Mouse (Mus musculus) lung, postnatal 0 days (tissue): ENCODE results near the gene Gm42715. TPM values are rescaled to one million over a fixed set of nuclear protein-coding genes. Genes with fewer than 3 reads are reported as not detected.
A peak's percentile ranks its signal among the peaks of the same experiment; 100 is the strongest.

Experiments
- ATAC-seq: fragments of 200-750 bp; cut with Nextera tagmentation; 2 replicates; pipeline ENCODE4 v1.8.0; 2017; ENCODE audit warnings: moderate library complexity
- DNase-seq: peaks from one replicate; pipeline ENCODE4 v3.0.0-alpha.2; 2016; ENCODE audit warnings: low spot score
- H3K27ac ChIP-seq: fragments of 300-500 bp; sonication (generic); 2 replicates; pipeline ENCODE4 v1.5.1; 2014; ENCODE audit warnings: antibody characterized with exemption, mild to moderate bottlenecking, low read length, mixed read lengths
- H3K27me3 ChIP-seq: fragments of 300-500 bp; sonication (generic); replicated peaks from 2 replicates; pipeline ENCODE4 v1.6.1; 2014; ENCODE audit warnings: low read length, mixed read lengths; ENCODE audit not compliant: insufficient read depth
- H3K36me3 ChIP-seq: fragments of 300-500 bp; sonication (generic); 2 replicates; pipeline ENCODE4 v1.6.1; 2014; ENCODE audit warnings: low read length, mixed read lengths; ENCODE audit not compliant: insufficient read depth
- H3K4me1 ChIP-seq: fragments of 300-500 bp; sonication (generic); 2 replicates; pipeline ENCODE4 v1.6.1; 2014; ENCODE audit warnings: antibody characterized with exemption, low read depth, low read length, mixed read lengths; ENCODE audit not compliant: insufficient read depth
- H3K4me2 ChIP-seq: fragments of 300-500 bp; sonication (generic); replicated peaks from 2 replicates; pipeline ENCODE4 v1.6.1; 2014; ENCODE audit warnings: low read depth, mild to moderate bottlenecking, low read length, moderate library complexity, mixed read lengths
- H3K4me3 ChIP-seq: fragments of 300-500 bp; sonication (generic); 2 replicates; pipeline ENCODE4 v1.5.1; 2014; ENCODE audit warnings: low read depth, low read length
- H3K9ac ChIP-seq: fragments of 300-500 bp; sonication (generic); replicated peaks from 2 replicates; pipeline ENCODE4 v1.6.1; 2014; ENCODE audit warnings: low read depth, mild to moderate bottlenecking
- H3K9me3 ChIP-seq: fragments of 300-500 bp; sonication (generic); 2 replicates; pipeline ENCODE4 v1.6.1; 2016; ENCODE audit warnings: low read length, mixed read lengths
- CTCF ChIP-seq: IDR thresholded peaks from 2 replicates; pipeline ENCODE4 v1.5.1; 2016; ENCODE audit warnings: antibody characterized with exemption, mild to moderate bottlenecking
- EP300 ChIP-seq: IDR thresholded peaks from 2 replicates; pipeline ENCODE4 v1.6.1; 2016; ENCODE audit warnings: antibody characterized with exemption, mild to moderate bottlenecking, control low read depth
- WGBS: fragments of 180-500 bp; shearing (Covaris S2); extraction: QIAGEN DNeasy Blood & Tissue Kit; methylation state at CpG from one replicate; pipeline ENCODE4 v1.1.7; 2014; 5-methylcytosine and 5-hydroxymethylcytosine counted together
- polyA plus RNA-seq: library from polyadenylated mRNA; unstranded; fragments of >200 nt; fragmentation: Nextera tagmentation; extraction: Ambion mirVana; gene quantifications from 2 replicates; pipeline ENCODE4 v1.2.1, GENCODE M21; 2015

Gene Gm42715
- polyA plus RNA-seq, 1 experiment from 2014 or later, result 9.3 TPM

- 51% methylated on average over 5 of the region's 5 CpGs for WGBS
- DNase-seq (no peak), ATAC-seq (no peak)
- TF ChIP-seq CTCF, result no peak
- TF ChIP-seq EP300, result no peak
- Histone ChIP-seq H3K4me2 (peak overlapping the region; percentile 79), H3K4me3 (no peak overlapping the region), H3K9ac (no peak overlapping the region), H3K4me1 (peaks cover 14% of the 10 kb centered on the region; the same call in 1 of the 2 replicates), H3K27ac (peak overlapping the region; percentile 54; the same call in 1 of the 2 replicates), H3K9me3 (no peaks in the 10 kb centered on the region), H3K36me3 (peaks cover 28% of the 10 kb centered on the region), H3K27me3 (no peaks in the 10 kb centered on the region)
Measured at GRCm38 (mm10) chr7:127587196-127587595, 67.8 kb downstream of the Gm42715 start.

GRCm38 (mm10) chr7:127588011-127588871 is 68.9 kb downstream of the Gm42715 start, which contains the start of the genes Ccdc189 and Rnf40:
Ccdc189 (minus strand) TSS chr7:127588595.
Rnf40 (plus strand) TSS chr7:127588767.
- WGBS, result under 1% methylated on average over 50 of the region's 50 CpGs
- TF ChIP-seq CTCF (no peak; the same call in 1 of the 2 replicates), EP300 (no peak)

GRCm38 (mm10) chr7:127588901-127589300 is 69.5 kb downstream of the Gm42715 start:
- H3K36me3 ChIP-seq, result peaks cover 25% of the 10 kb centered on the region
- DNase-seq (peak; percentile 15), ATAC-seq (no peak)
- H3K4me3 ChIP-seq, result peak overlapping the region; percentile 76
- H3K9me3 ChIP-seq, result no peaks in the 10 kb centered on the region
- no peaks in the 10 kb centered on the region for H3K27me3 ChIP-seq
- TF ChIP-seq EP300, result no peak
- H3K4me2 ChIP-seq, result peak overlapping the region; percentile 89
- H3K4me1 ChIP-seq, result peaks cover 14% of the 10 kb centered on the region; the same call in 1 of the 2 replicates
- H3K27ac ChIP-seq, result peak overlapping the region; percentile 74
- WGBS, result 4% methylated on average over 25 of the region's 29 CpGs
- H3K9ac ChIP-seq, result peak overlapping the region; percentile 81

More at GRCm38 (mm10) chr7:127588011-127588871, 68.9 kb downstream of the Gm42715 start, which contains the start of the genes Ccdc189 and Rnf40:
- peak within 1 kb of the TSS; percentile 76 for H3K4me3 ChIP-seq
- DNase-seq (peak; percentile 100), ATAC-seq (peak; percentile 97)
- H3K4me1 ChIP-seq, result peaks cover 14% of the 10 kb centered on the region; the same call in 1 of the 2 replicates
- H3K36me3 ChIP-seq, result peaks cover 25% of the 10 kb centered on the region
- peak within 1 kb of the TSS; percentile 89 for H3K4me2 ChIP-seq
- H3K27me3 ChIP-seq, result no peaks in the 10 kb centered on the region
- peak within 1 kb of the TSS; percentile 81 for H3K9ac ChIP-seq
- H3K27ac ChIP-seq, result peak within 1 kb of the TSS; percentile 74
- no peaks in the 10 kb centered on the region for H3K9me3 ChIP-seq

- H3K9ac ChIP-seq, result no peak overlapping the region
- no peak overlapping the region for H3K27ac ChIP-seq
- no peak for ATAC-seq
- H3K36me3 ChIP-seq, result peaks cover 30% of the 10 kb centered on the region
- DNase-seq, result no peak
- H3K9me3 ChIP-seq, result no peaks in the 10 kb centered on the region
- TF ChIP-seq CTCF (no peak), EP300 (no peak)
- WGBS, result 90% methylated on average over 9 of the region's 9 CpGs
- H3K27me3 ChIP-seq, result no peaks in the 10 kb centered on the region
- H3K4me3 ChIP-seq, result peak overlapping the region; percentile 76; the same call in 1 of the 2 replicates
- H3K4me1 ChIP-seq, result peaks cover 14% of the 10 kb centered on the region; the same call in 1 of the 2 replicates
- peak overlapping the region; percentile 89 for H3K4me2 ChIP-seq
Measured at GRCm38 (mm10) chr7:127589637-127590036, 70.3 kb downstream of the Gm42715 start.

GRCm38 (mm10) chr7:127591108-127591507 is 71.7 kb downstream of the Gm42715 start:
- Histone ChIP-seq H3K27me3 (no peaks in the 10 kb centered on the region), H3K4me3 (no peak overlapping the region), H3K4me1 (peaks cover 14% of the 10 kb centered on the region; the same call in 1 of the 2 replicates), H3K9me3 (no peaks in the 10 kb centered on the region), H3K36me3 (peaks cover 45% of the 10 kb centered on the region), H3K27ac (no peak overlapping the region), H3K4me2 (no peak overlapping the region), H3K9ac (no peak overlapping the region)
- DNase-seq (no peak), ATAC-seq (no peak)
- WGBS, result 82% methylated on average over 10 of the region's 10 CpGs
- TF ChIP-seq EP300 (no peak), CTCF (no peak)

- Histone ChIP-seq H3K4me2 (no peak overlapping the region), H3K4me1 (peaks cover 9% of the 10 kb centered on the region; the same call in 1 of the 2 replicates), H3K27ac (no peak overlapping the region), H3K36me3 (peaks cover 60% of the 10 kb centered on the region), H3K9me3 (no peaks in the 10 kb centered on the region), H3K9ac (no peak overlapping the region), H3K4me3 (no peak overlapping the region), H3K27me3 (no peaks in the 10 kb centered on the region)
- TF ChIP-seq EP300, result no peak
- no peak for TF ChIP-seq CTCF
- 86% methylated on average over 14 of the region's 14 CpGs for WGBS
- no peak for DNase-seq
- no peak for ATAC-seq
Measured at GRCm38 (mm10) chr7:127592575-127592974, 73.2 kb downstream of the Gm42715 start.
